Mouse (Mus musculus): ENCODE results near the gene Dmap1.

GRCm38 (mm10) chr4:117658582-117659444 lies 23.3 kb downstream of the Dmap1 start:
- peak; percentile 64 for TF ChIP-seq CTCF (IDR thresholded peaks at IDR 0.05; ENCODE audit: low read depth)
- TF ChIP-seq EP300 (optimal IDR thresholded peaks at IDR 0.05) = no peak
